Mouse (Mus musculus) lung, embryonic 14.5 days (tissue): ENCODE data around the gene Whamm. TPM values are rescaled to one million over a fixed set of nuclear protein-coding genes. Genes with fewer than 3 reads are reported as not detected.

Source experiments
- ATAC-seq: fragments of 200-750 bp; cut with Nextera tagmentation; 2 replicates; pipeline ENCODE4 v1.8.0; 2017; ENCODE audit warnings: mild to moderate bottlenecking, moderate TSS enrichment, moderate library complexity; ENCODE audit not compliant: insufficient read depth
- DNase-seq: peaks from one replicate; pipeline ENCODE4 v3.0.0-alpha.2; 2015
- H3K27ac ChIP-seq: fragments of 300-500 bp; sonication (generic); 2 replicates; pipeline ENCODE4 v1.5.1; 2014; ENCODE audit warnings: low read depth, mild to moderate bottlenecking, moderate library complexity
- H3K27me3 ChIP-seq: fragments of 300-500 bp; sonication (generic); 2 replicates; pipeline ENCODE4 v1.6.1; 2014; ENCODE audit warnings: low read length, control low read depth; ENCODE audit not compliant: insufficient read depth
- H3K36me3 ChIP-seq: fragments of 300-500 bp; sonication (generic); 2 replicates; pipeline ENCODE4 v1.6.1; 2014; ENCODE audit warnings: control low read depth; ENCODE audit not compliant: insufficient read depth
- H3K4me1 ChIP-seq: fragments of 300-500 bp; sonication (generic); 2 replicates; pipeline ENCODE4 v1.6.1; 2014; ENCODE audit warnings: antibody characterized with exemption, control low read depth; ENCODE audit not compliant: insufficient read depth
- H3K4me2 ChIP-seq: fragments of 300-500 bp; sonication (generic); 2 replicates; pipeline ENCODE4 v1.6.1; 2014; ENCODE audit warnings: mild to moderate bottlenecking
- H3K4me3 ChIP-seq: fragments of 300-500 bp; sonication (generic); 2 replicates; pipeline ENCODE4 v1.5.1; 2014; ENCODE audit warnings: low read depth, low read length
- H3K9ac ChIP-seq: fragments of 300-500 bp; sonication (generic); 2 replicates; pipeline ENCODE4 v1.6.1; 2014
- H3K9me3 ChIP-seq: fragments of 300-500 bp; sonication (generic); 2 replicates; pipeline ENCODE4 v1.6.1; 2016; ENCODE audit warnings: low read depth, low read length, control low read depth
- CTCF ChIP-seq: IDR thresholded peaks from 2 replicates; pipeline ENCODE4 v1.5.1; 2016; ENCODE audit warnings: antibody characterized with exemption, low read depth
- WGBS: fragments of 180-500 bp; shearing (Covaris S2); extraction: QIAGEN DNeasy Blood & Tissue Kit; methylation state at CpG from one replicate; pipeline ENCODE4 v1.1.7; 2014; 5-methylcytosine and 5-hydroxymethylcytosine counted together
- polyA plus RNA-seq: library from polyadenylated mRNA; unstranded; fragments of >200 nt; fragmentation: Nextera tagmentation; extraction: Ambion mirVana; gene quantifications from 2 replicates; pipeline ENCODE4 v1.2.1, GENCODE M21; 2014

The Whamm gene
- polyA plus RNA-seq, 1 experiment from 2014 or later = 9.3 TPM

GRCm38 (mm10) chr7:81556839-81557238, 14.2 kb upstream of the Whamm start:
- H3K4me3 ChIP-seq = no peak overlapping the region
- ATAC-seq = no peak; the same call in 1 of the 2 replicates
- H3K27ac ChIP-seq = peak overlapping the region; percentile 86

GRCm38 (mm10) chr7:81557252-81557984, 13.6 kb upstream of the Whamm start:
- Histone ChIP-seq H3K27me3 (no peaks in the 10 kb centered on the region), H3K4me2 (no peak overlapping the region), H3K9ac (no peak overlapping the region), H3K9me3 (no peaks in the 10 kb centered on the region), H3K27ac (peak overlapping the region; percentile 86; the same call in 1 of the 2 replicates), H3K36me3 (no peaks in the 10 kb centered on the region), H3K4me3 (no peak overlapping the region), H3K4me1 (peaks cover 15% of the 10 kb centered on the region)
- peak; percentile 97 for DNase-seq
- 33% methylated on average over 7 of the region's 7 CpGs for WGBS
- no peak for TF ChIP-seq CTCF
- ATAC-seq = peak; percentile 92

More at GRCm38 (mm10) chr7:81556839-81557238, 14.2 kb upstream of the Whamm start:
- Histone ChIP-seq H3K36me3 (no peaks in the 10 kb centered on the region), H3K4me1 (peaks cover 15% of the 10 kb centered on the region), H3K27me3 (no peaks in the 10 kb centered on the region), H3K4me2 (no peak overlapping the region), H3K9ac (no peak overlapping the region), H3K9me3 (no peaks in the 10 kb centered on the region)
- 48% methylated on average over 4 of the region's 4 CpGs for WGBS
- DNase-seq = no peak
- no peak for TF ChIP-seq CTCF

- H3K27ac ChIP-seq = peak overlapping the region; percentile 19; the same call in 1 of the 2 replicates
- H3K4me3 ChIP-seq = no peak overlapping the region
- no peaks in the 10 kb centered on the region for H3K9me3 ChIP-seq
- no peak overlapping the region for H3K4me2 ChIP-seq
- no peak for ATAC-seq
- no peak overlapping the region for H3K9ac ChIP-seq
- WGBS = 40% methylated on average over 4 of the region's 4 CpGs
- no peaks in the 10 kb centered on the region for H3K36me3 ChIP-seq
- no peak for TF ChIP-seq CTCF
- no peak for DNase-seq
- H3K27me3 ChIP-seq = no peaks in the 10 kb centered on the region
- peaks cover 15% of the 10 kb centered on the region for H3K4me1 ChIP-seq
Observed at GRCm38 (mm10) chr7:81557985-81558360, 13.1 kb upstream of the Whamm start.

- 90% methylated on average over 14 of the region's 14 CpGs for WGBS
- no peaks in the 10 kb centered on the region for H3K27me3 ChIP-seq
- no peak for ATAC-seq
- H3K4me3 ChIP-seq = no peak overlapping the region
- H3K9ac ChIP-seq = no peak overlapping the region
- TF ChIP-seq CTCF = no peak
- H3K4me2 ChIP-seq = no peak overlapping the region
- H3K36me3 ChIP-seq = no peaks in the 10 kb centered on the region
- no peaks in the 10 kb centered on the region for H3K9me3 ChIP-seq
- no peak for DNase-seq
- peaks cover 15% of the 10 kb centered on the region for H3K4me1 ChIP-seq
- H3K27ac ChIP-seq = no peak overlapping the region
Observed at GRCm38 (mm10) chr7:81559231-81559980, 11.7 kb upstream of the Whamm start.

GRCm38 (mm10) chr7:81560101-81561049, 10.7 kb upstream of the Whamm start:
- no peaks in the 10 kb centered on the region for H3K36me3 ChIP-seq
- no peak overlapping the region for H3K9ac ChIP-seq
- H3K27me3 ChIP-seq = no peaks in the 10 kb centered on the region
- H3K27ac ChIP-seq = no peak overlapping the region
- H3K9me3 ChIP-seq = no peaks in the 10 kb centered on the region
- ATAC-seq (no peak), DNase-seq (peak; percentile 71)
- peaks cover 15% of the 10 kb centered on the region for H3K4me1 ChIP-seq
- no peak overlapping the region for H3K4me2 ChIP-seq
- no peak overlapping the region for H3K4me3 ChIP-seq
- WGBS = 34% methylated on average over 8 of the region's 8 CpGs
- no peak for TF ChIP-seq CTCF

- peaks cover 15% of the 10 kb centered on the region for H3K4me1 ChIP-seq
- no peak for TF ChIP-seq CTCF
- no peaks in the 10 kb centered on the region for H3K27me3 ChIP-seq
- H3K4me2 ChIP-seq = no peak overlapping the region
- no peak overlapping the region for H3K4me3 ChIP-seq
- ATAC-seq (no peak), DNase-seq (no peak)
- H3K36me3 ChIP-seq = no peaks in the 10 kb centered on the region
- H3K9ac ChIP-seq = no peak overlapping the region
- H3K9me3 ChIP-seq = no peaks in the 10 kb centered on the region
- H3K27ac ChIP-seq = no peak overlapping the region
- WGBS = 64% methylated on average over 5 of the region's 5 CpGs
Observed at GRCm38 (mm10) chr7:81561211-81561610, 9.9 kb upstream of the Whamm start.
